Mouse (Mus musculus): ENCODE data around the gene Pnmal1. TPM values are rescaled to one million over a fixed set of nuclear protein-coding genes. Genes with fewer than 3 reads are reported as not detected.

The Pnmal1 gene
- polyA plus RNA-seq, 1 experiment from 2014 or later: 0.09 TPM

DNA sequence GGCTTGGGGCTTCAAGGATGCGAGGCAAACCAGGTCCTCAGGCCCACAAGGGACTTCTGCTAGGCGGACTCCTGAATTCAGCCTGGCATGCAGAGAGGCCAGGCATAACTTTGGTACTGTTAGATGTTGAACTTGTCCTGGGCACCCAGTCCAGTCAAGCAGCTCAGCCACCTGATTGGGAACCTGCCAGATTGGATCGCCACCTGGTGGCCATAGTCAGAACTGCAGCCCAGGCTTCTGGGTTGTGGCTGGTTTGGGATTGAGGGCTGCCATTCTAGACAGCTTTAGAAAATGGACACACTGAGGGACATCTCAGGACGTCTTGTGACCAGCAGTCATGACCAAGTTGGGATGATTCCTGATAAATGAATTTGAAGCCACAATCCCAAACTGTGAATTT is 40.2 kb downstream of the Pnmal1 start:
- Histone ChIP-seq H3K4me1 (ENCODE audit: control insufficient read depth, insufficient read depth, low read length) (peaks cover 40% of the 10 kb centered on the region), H3K27ac (ENCODE audit: low read length) (peak overlapping the region; percentile 34), H3K27me3 (ENCODE audit: control insufficient read depth, insufficient read depth, low read length) (no peaks in the 10 kb centered on the region), H3K9me3 (replicated peaks; ENCODE audit: control insufficient read depth, low read length) (no peaks in the 10 kb centered on the region), H3K9ac (ENCODE audit: low read length) (no peak overlapping the region), H3K4me2 (ENCODE audit: low read depth, low read length) (no peak overlapping the region), H3K36me3 (ENCODE audit: control insufficient read depth, insufficient read depth) (peaks cover 37% of the 10 kb centered on the region), H3K4me3 (ENCODE audit: low read length) (no peak overlapping the region)
- WGBS: 23% methylated on average over 4 of the region's 4 CpGs
- no peak for ATAC-seq (replicated peaks; ENCODE audit: extremely low read depth, insufficient read depth, low FRiP score)

DNA sequence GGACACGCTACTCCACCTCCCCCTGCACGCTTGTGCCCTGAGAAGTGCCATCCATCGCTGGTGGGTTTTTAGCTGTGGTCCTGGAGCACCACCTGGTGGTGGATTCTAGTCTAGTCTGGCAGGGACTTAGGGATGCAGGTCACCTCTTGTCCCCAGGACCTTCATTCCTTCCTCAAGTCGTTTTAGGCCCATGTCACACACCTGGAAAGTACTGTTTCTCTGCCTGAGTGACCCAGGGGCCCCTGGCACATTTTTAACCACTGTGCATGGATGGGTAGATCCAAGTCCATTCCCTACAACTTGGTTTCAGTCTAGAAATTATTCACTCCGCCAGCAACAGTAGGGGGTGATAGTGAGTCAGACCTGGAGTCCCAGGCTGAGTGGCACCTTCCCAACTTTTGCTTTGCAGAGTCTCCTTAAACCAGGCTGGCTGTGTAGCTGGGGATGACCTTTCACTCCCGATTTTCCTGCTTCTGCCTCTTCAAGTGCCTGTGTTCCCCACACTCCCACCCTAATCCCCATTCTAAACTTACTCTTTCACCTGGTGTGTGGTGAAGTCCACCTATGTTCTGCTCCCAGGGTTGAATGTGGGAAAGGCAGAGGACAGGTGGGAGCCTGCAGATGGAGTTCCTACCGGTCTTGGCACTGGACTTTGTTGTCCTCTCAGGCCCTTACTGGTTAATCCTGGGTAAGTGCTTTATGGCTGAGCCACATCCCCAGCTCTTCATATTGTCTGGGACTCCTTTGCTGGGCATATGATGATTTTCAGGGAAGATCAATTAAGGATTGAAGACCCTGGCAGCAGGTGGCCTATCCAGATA is 43.1 kb downstream of the Pnmal1 start:
- ATAC-seq (replicated peaks; ENCODE audit: extremely low read depth, insufficient read depth, low FRiP score): peak; percentile 51
- WGBS: 16% methylated on average over 7 of the region's 7 CpGs
- Histone ChIP-seq H3K27ac (ENCODE audit: low read length) (peak overlapping the region; percentile 34; the same call in 1 of the 2 replicates), H3K9me3 (replicated peaks; ENCODE audit: control insufficient read depth, low read length) (no peaks in the 10 kb centered on the region), H3K27me3 (ENCODE audit: control insufficient read depth, insufficient read depth, low read length) (no peaks in the 10 kb centered on the region), H3K36me3 (ENCODE audit: control insufficient read depth, insufficient read depth) (peaks cover 60% of the 10 kb centered on the region), H3K4me3 (ENCODE audit: low read length) (no peak overlapping the region), H3K4me1 (ENCODE audit: control insufficient read depth, insufficient read depth, low read length) (peaks cover 15% of the 10 kb centered on the region), H3K4me2 (ENCODE audit: low read depth, low read length) (no peak overlapping the region), H3K9ac (ENCODE audit: low read length) (no peak overlapping the region)

DNA sequence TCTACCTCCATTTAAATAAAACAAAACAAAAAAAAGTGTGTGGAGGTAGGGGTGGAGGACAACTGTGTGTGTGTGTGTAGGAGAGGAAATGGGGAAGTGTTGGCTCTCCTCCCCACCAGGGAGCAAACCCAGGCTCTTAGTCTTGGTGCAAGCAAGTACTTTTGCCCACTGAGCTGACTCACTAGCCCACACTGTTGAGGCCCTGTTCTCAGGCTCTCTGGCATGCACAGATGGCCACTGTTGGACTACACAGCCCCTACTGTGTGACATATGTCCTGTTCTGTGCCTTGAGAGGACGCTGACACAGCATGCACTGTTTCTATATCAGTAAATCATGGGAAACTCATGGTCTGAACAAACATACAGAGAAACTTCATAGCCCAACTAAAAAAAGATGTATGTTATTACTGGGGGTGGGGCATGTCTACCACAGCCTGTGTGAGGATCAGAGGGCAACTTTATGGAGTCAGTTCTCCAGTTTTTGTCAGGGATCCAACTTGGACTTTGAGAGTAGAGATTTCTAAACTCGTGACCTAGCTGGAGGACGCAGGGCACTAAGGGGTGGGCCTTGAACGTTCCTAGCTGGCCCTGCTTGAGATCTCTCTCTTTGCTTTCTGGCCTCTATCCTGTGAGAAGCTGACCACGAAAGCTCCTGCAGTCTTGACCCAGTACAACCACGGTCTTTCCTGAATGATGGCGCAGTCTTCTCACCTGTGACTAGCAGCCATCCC is 43.9 kb downstream of the Pnmal1 start:
- Histone ChIP-seq H3K36me3 (ENCODE audit: control insufficient read depth, insufficient read depth) (peaks cover 60% of the 10 kb centered on the region), H3K4me1 (ENCODE audit: control insufficient read depth, insufficient read depth, low read length) (peaks cover 10% of the 10 kb centered on the region), H3K4me2 (ENCODE audit: low read depth, low read length) (no peak overlapping the region), H3K9ac (ENCODE audit: low read length) (no peak overlapping the region), H3K27ac (ENCODE audit: low read length) (peak overlapping the region; percentile 20; the same call in 1 of the 2 replicates), H3K27me3 (ENCODE audit: control insufficient read depth, insufficient read depth, low read length) (no peaks in the 10 kb centered on the region), H3K9me3 (replicated peaks; ENCODE audit: control insufficient read depth, low read length) (no peaks in the 10 kb centered on the region), H3K4me3 (ENCODE audit: low read length) (no peak overlapping the region)
- ATAC-seq (replicated peaks; ENCODE audit: extremely low read depth, insufficient read depth, low FRiP score): no peak
- 67% methylated on average over 7 of the region's 7 CpGs for WGBS

DNA sequence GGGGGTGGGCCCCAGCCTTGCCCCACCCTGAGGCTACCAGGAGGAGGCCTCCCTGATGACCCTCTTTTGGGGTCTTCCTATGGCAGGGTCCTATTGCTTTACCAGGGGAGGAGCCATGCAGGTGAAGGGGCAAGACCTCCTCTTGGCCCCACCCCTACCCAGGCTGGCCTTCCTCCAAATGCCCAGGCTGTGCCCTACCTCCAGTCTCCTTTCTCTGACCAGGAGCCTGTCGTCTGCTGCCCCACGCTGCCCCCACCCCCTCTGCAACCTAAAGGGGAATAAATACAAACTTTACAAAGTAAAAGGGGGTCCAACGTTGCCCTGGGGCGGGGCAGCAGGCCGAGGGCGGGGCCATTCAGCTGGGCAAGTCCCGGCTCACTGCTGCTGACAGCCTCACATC is 45.2 kb downstream of the Pnmal1 start:
- no peak overlapping the region for H3K4me2 ChIP-seq (ENCODE audit: low read depth, low read length)
- H3K4me1 ChIP-seq (ENCODE audit: control insufficient read depth, insufficient read depth, low read length): 0 out of 2 replicates have a peak, but pooled peaks cover 3% of the 10 kb centered on the region
- no peak overlapping the region for H3K4me3 ChIP-seq (ENCODE audit: low read length)
- peaks cover 64% of the 10 kb centered on the region for H3K36me3 ChIP-seq (ENCODE audit: control insufficient read depth, insufficient read depth)
- no peak overlapping the region for H3K27ac ChIP-seq (ENCODE audit: low read length)
- WGBS: 80% methylated on average over 7 of the region's 7 CpGs
- H3K9me3 ChIP-seq (replicated peaks; ENCODE audit: control insufficient read depth, low read length): no peaks in the 10 kb centered on the region
- no peak overlapping the region for H3K9ac ChIP-seq (ENCODE audit: low read length)
- no peaks in the 10 kb centered on the region for H3K27me3 ChIP-seq (ENCODE audit: control insufficient read depth, insufficient read depth, low read length)
- no peak for ATAC-seq (replicated peaks; ENCODE audit: extremely low read depth, insufficient read depth, low FRiP score)

DNA sequence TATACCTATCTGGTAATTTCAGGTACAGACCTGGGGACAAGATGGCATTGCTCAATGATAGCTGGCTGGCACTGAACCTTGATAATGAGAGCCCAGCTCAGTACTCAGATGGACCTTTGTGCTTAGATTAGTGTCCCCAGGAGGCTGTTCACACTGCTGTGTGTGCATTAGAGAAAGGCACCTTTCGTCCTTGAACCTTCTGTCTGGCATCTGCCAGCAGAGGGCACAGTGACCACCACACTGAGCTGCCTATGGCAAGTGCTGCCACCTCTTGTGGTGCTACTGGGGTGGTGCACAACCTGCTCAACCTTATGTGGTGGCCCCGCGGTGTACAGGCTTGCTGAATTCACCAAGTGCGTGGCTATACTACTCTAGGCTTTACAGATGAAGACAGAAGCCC is 47.8 kb downstream of the Pnmal1 start:
- Histone ChIP-seq H3K36me3 (ENCODE audit: control insufficient read depth, insufficient read depth) (peaks cover 73% of the 10 kb centered on the region), H3K9me3 (replicated peaks; ENCODE audit: control insufficient read depth, low read length) (no peaks in the 10 kb centered on the region), H3K4me1 (ENCODE audit: control insufficient read depth, insufficient read depth, low read length) (0 out of 2 replicates have a peak, but pooled peaks cover 3% of the 10 kb centered on the region), H3K27ac (ENCODE audit: low read length) (no peak overlapping the region), H3K4me3 (ENCODE audit: low read length) (no peak overlapping the region), H3K4me2 (ENCODE audit: low read depth, low read length) (no peak overlapping the region), H3K27me3 (ENCODE audit: control insufficient read depth, insufficient read depth, low read length) (no peaks in the 10 kb centered on the region), H3K9ac (ENCODE audit: low read length) (no peak overlapping the region)
- ATAC-seq (replicated peaks; ENCODE audit: extremely low read depth, insufficient read depth, low FRiP score): no peak
- WGBS: 74% methylated on average over 4 of the region's 4 CpGs

DNA sequence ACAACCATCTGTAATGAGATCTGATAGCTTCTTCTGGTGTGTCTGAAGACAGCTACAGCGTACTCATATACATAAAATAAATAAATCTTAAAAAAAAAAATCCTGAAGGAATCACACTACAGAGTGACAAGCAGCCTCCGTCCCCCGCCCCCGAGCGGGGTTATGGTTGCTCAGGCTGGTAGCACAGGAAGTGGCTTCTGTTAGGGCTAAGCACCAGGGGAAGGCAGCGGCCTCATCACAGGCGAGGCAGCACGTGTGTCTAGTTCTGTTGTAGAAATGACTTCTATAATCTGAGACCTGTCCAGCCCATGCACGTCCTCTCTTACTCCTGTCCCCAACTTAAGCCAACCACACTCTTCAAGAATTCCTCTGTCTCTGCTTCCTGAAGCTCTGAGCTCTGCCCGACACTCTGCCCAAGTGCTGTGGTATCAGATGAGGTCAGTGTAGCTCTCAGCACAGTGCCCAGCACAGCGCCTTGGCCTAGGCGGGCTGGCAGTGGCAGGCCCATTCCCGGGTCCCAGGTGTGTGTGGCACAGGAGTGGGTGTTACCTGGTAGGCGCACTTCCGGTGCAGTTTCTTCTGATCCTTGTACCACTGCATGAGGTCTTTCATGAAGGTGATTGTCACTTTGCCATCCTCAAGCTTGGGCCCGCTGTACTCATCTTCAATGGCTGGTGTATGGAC is 50.0 kb downstream of the Pnmal1 start:
- 88% methylated on average over 16 of the region's 16 CpGs for WGBS
- Histone ChIP-seq H3K9me3 (replicated peaks; ENCODE audit: control insufficient read depth, low read length) (no peaks in the 10 kb centered on the region), H3K4me2 (ENCODE audit: low read depth, low read length) (no peak overlapping the region), H3K27me3 (ENCODE audit: control insufficient read depth, insufficient read depth, low read length) (no peaks in the 10 kb centered on the region), H3K4me1 (ENCODE audit: control insufficient read depth, insufficient read depth, low read length) (no peaks in the 10 kb centered on the region), H3K9ac (ENCODE audit: low read length) (no peak overlapping the region), H3K4me3 (ENCODE audit: low read length) (no peak overlapping the region), H3K27ac (ENCODE audit: low read length) (no peak overlapping the region), H3K36me3 (ENCODE audit: control insufficient read depth, insufficient read depth) (peaks cover 88% of the 10 kb centered on the region)
- ATAC-seq (replicated peaks; ENCODE audit: extremely low read depth, insufficient read depth, low FRiP score): no peak

DNA sequence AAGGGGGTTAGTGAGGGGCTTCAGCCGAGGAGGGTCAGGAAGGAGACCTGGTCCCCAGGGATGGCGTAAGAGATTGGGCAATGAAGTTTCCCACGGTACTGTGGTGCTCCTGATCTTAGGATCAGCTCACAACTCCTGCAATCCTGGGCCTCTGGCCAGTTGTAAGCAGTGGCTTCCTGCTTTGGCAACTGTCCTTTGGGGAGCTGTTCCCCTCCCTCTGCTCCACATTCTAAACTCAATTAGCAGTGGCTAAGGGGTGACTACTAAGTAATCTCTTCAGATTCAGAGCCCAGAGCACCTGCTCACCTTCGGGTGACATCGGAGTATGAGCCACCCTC is 50.5 kb downstream of the Pnmal1 start:
- no peaks in the 10 kb centered on the region for H3K9me3 ChIP-seq (replicated peaks; ENCODE audit: control insufficient read depth, low read length)
- ATAC-seq (replicated peaks; ENCODE audit: extremely low read depth, insufficient read depth, low FRiP score): no peak
- H3K4me1 ChIP-seq (ENCODE audit: control insufficient read depth, insufficient read depth, low read length): no peaks in the 10 kb centered on the region
- H3K36me3 ChIP-seq (ENCODE audit: control insufficient read depth, insufficient read depth): peaks cover 89% of the 10 kb centered on the region
- no peak overlapping the region for H3K27ac ChIP-seq (ENCODE audit: low read length)
- no peak overlapping the region for H3K4me3 ChIP-seq (ENCODE audit: low read length)
- H3K4me2 ChIP-seq (ENCODE audit: low read depth, low read length): no peak overlapping the region
- H3K27me3 ChIP-seq (ENCODE audit: control insufficient read depth, insufficient read depth, low read length): no peaks in the 10 kb centered on the region
- WGBS: 76% methylated on average over 5 of the region's 5 CpGs
- no peak overlapping the region for H3K9ac ChIP-seq (ENCODE audit: low read length)

DNA sequence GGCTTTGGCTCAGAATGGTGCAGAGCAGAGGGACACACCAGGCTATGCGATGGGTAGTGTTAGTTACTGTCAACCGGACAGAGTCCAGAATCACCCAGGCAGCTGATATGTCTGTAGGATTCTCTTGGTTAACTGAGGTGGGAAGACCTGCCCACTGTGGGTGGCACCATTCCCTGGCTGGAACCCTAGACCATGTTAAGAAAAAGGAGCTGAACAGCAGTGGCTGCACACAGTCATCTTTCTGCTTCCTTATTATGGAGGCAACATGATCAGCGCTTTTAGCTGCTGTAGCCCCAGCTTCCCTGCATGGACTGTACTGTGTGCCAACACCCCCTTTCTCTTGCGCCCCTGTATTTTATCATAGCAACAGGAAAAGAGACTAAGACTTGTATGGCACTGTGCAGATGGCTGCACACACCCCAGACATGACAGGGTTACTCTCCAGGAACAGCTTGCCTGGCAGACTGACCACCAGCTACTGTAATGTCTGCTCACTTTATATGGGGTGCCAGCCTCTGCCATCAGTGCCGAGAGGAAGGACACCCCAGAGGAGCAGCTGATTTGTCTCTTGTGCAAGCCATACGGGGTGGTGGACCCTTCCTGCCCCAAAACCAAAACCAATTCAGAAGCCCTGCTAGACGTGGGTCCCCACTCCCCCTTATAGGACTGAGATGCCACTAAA is 52.6 kb downstream of the Pnmal1 start:
- peaks cover 10% of the 10 kb centered on the region for H3K4me1 ChIP-seq (ENCODE audit: control insufficient read depth, insufficient read depth, low read length)
- H3K27me3 ChIP-seq (ENCODE audit: control insufficient read depth, insufficient read depth, low read length): no peaks in the 10 kb centered on the region
- 91% methylated on average over 7 of the region's 7 CpGs for WGBS
- no peak overlapping the region for H3K4me2 ChIP-seq (ENCODE audit: low read depth, low read length)
- H3K27ac ChIP-seq (ENCODE audit: low read length): no peak overlapping the region
- H3K36me3 ChIP-seq (ENCODE audit: control insufficient read depth, insufficient read depth): peaks cover 84% of the 10 kb centered on the region
- no peaks in the 10 kb centered on the region for H3K9me3 ChIP-seq (replicated peaks; ENCODE audit: control insufficient read depth, low read length)
- H3K4me3 ChIP-seq (ENCODE audit: low read length): no peak overlapping the region
- H3K9ac ChIP-seq (ENCODE audit: low read length): no peak overlapping the region
- no peak for ATAC-seq (replicated peaks; ENCODE audit: extremely low read depth, insufficient read depth, low FRiP score)
